Mouse (Mus musculus): ENCODE measurements around the gene Tcf7l2. TPM values are rescaled to one million over a fixed set of nuclear protein-coding genes. Genes with fewer than 3 reads are reported as not detected.

The Tcf7l2 gene
- polyA plus RNA-seq, 1 experiment from 2014 or later, result 105 TPM

DNA sequence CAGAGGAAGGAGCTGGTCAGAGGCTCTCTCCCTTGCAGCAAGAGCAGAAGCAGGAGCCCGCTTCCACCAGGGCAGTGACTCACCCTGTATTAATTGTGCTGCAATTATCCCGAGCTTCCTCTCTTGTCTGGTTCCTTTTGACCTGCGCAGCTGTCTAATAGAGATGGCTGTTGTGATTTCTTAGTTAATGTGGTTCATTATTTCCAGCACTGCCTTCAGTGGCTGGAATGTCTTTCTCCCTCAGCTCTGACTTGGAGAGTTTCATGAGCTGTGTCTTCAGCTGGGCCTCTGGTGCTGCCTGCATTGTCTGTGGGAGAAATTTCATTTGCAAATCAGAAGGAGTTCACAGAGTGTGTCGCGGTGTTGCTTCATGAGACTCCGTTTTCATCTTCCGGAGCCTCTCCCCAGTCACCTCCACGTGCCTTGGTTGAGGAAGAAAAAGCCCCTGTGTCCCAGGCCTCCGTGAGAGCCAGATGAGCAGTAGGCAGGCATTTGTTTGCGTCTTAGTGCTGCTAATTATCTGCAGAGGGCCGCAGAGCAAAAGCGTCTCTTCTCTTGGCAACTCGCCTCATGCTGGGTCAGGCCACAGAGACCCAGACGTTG lies 228.4 kb downstream of the Tcf7l2 start:
- H3K9me3 ChIP-seq, result no peaks in the 10 kb centered on the region
- WGBS, result 17% methylated on average over 14 of the region's 14 CpGs
- H3K27ac ChIP-seq, result peak overlapping the region; percentile 79

DNA sequence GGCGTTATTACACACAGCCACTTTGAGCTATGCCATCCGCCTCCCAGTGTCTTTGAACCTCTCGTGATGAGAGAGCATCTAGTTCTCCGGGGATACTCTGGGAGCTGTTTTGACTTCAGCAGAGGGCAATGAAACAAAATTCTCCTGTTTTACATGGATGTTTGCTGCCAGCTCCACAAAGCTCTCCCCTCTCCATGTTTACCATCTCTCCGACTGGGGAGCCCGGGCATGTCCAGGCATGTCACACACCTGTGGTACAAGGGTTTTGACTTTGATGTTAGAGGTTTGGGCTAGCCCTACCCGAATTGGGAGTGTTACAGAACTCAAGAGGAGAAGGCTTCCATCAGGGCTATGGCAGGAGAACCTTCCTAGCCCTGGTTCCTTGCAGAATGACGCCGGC lies 234.5 kb downstream of the Tcf7l2 start:
- Histone ChIP-seq H3K36me3 (replicated peaks) (no peaks in the 10 kb centered on the region), H3K4me3 (no peak overlapping the region), H3K4me1 (no peaks in the 10 kb centered on the region; the same call in 1 of the 2 replicates), H3K27ac (no peak overlapping the region), H3K9me3 (peaks cover 5% of the 10 kb centered on the region; the same call in 1 of the 2 replicates), H3K27me3 (ENCODE audit: poor library complexity, severe bottlenecking) (peaks cover 8% of the 10 kb centered on the region; the same call in 1 of the 2 replicates)
- WGBS, result 94% methylated on average over 9 of the region's 9 CpGs
- no peak for DNase-seq (ENCODE audit: extremely low spot score, low spot score)

More for the DNA sequence above, 228.4 kb downstream of the Tcf7l2 start:
- DNase-seq (ENCODE audit: extremely low spot score, low spot score), result peak; percentile 31
- H3K4me1 ChIP-seq, result peaks cover 16% of the 10 kb centered on the region
- H3K27me3 ChIP-seq (ENCODE audit: poor library complexity, severe bottlenecking), result peaks cover 40% of the 10 kb centered on the region
- H3K4me3 ChIP-seq, result no peak overlapping the region
- H3K36me3 ChIP-seq (replicated peaks), result no peaks in the 10 kb centered on the region
